Mouse (Mus musculus): ENCODE measurements around the gene Grm3.

Grm3 gene

GRCm38 (mm10) chr5:9623095-9623459 is 101.9 kb downstream of the Grm3 start:
- DNase-seq (ENCODE audit: low spot score in 2 of 2) = no peak

- DNase-seq (ENCODE audit: low spot score in 2 of 2) = no peak
Observed at GRCm38 (mm10) chr5:9622264-9623094, 102.5 kb downstream of the Grm3 start.

GRCm38 (mm10) chr5:9621417-9622067 is 103.4 kb downstream of the Grm3 start:
- DNase-seq (ENCODE audit: low spot score in 2 of 2) = no peak

- DNase-seq (ENCODE audit: low spot score in 2 of 2) = no peak
Observed at GRCm38 (mm10) chr5:9579021-9579420, 145.9 kb downstream of the Grm3 start.

GRCm38 (mm10) chr5:9578571-9578970 is 146.4 kb downstream of the Grm3 start:
- DNase-seq (ENCODE audit: low spot score in 2 of 2) = no peak

- no peak for DNase-seq (ENCODE audit: low spot score in 2 of 2)
Observed at GRCm38 (mm10) chr5:9570946-9571345, 154.0 kb downstream of the Grm3 start.

- DNase-seq (ENCODE audit: low spot score in 2 of 2) = no peak
Observed at GRCm38 (mm10) chr5:9557706-9558105, 167.3 kb downstream of the Grm3 start.

GRCm38 (mm10) chr5:9540822-9541557 is 184.0 kb downstream of the Grm3 start:
- DNase-seq (ENCODE audit: low spot score in 2 of 2) = no peak

- DNase-seq (ENCODE audit: low spot score in 2 of 2) = no peak
Observed at GRCm38 (mm10) chr5:9525507-9525906, 199.5 kb downstream of the Grm3 start.

- no peak for DNase-seq (ENCODE audit: low spot score in 2 of 2)
Observed at GRCm38 (mm10) chr5:9511027-9511426, 213.9 kb downstream of the Grm3 start.

GRCm38 (mm10) chr5:9497235-9497634 is 227.7 kb downstream of the Grm3 start:
- no peak for DNase-seq (ENCODE audit: low spot score in 2 of 2)

GRCm38 (mm10) chr5:9495456-9495855 is 229.5 kb downstream of the Grm3 start:
- no peak for DNase-seq (ENCODE audit: low spot score in 2 of 2)

- no peak for DNase-seq (ENCODE audit: low spot score in 2 of 2)
Observed at GRCm38 (mm10) chr5:9477587-9477986, 247.4 kb downstream of the Grm3 start.

- DNase-seq (ENCODE audit: low spot score in 2 of 2) = no peak
Observed at GRCm38 (mm10) chr5:9453298-9453697, 271.7 kb downstream of the Grm3 start.

- no peak for DNase-seq (ENCODE audit: low spot score in 2 of 2)
Observed at GRCm38 (mm10) chr5:9449570-9449969, 275.4 kb downstream of the Grm3 start.

- DNase-seq (ENCODE audit: low spot score in 2 of 2) = no peak
Observed at GRCm38 (mm10) chr5:9448931-9449330, 276.0 kb downstream of the Grm3 start.

GRCm38 (mm10) chr5:9446146-9446545 is 278.8 kb downstream of the Grm3 start:
- no peak for DNase-seq (ENCODE audit: low spot score in 2 of 2)
